Mouse (Mus musculus): ENCODE measurements around the gene Kdm6b. TPM values are rescaled to one million over a fixed set of nuclear protein-coding genes. Genes with fewer than 3 reads are reported as not detected.

Kdm6b gene
- polyA plus RNA-seq, 1 experiment from 2014 or later, result 7.4 TPM

DNA sequence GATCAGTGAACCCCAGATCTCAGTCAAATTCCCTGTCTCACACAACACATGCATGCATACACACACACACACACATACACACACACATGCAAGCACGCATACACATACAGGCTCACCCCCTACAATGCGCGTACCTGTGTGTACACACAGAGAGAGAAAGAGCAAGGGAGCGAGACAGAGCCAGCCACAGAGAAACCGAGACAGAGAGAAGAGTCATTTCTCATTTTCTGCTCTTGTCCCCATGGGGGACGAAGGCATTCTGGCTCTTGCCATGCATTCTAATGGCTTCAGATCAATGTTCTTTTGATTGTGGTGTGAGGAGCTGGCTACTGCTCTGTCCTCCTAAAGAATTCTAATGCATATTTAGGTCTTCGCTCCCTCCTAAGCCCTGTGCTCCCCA, 33.8 kb upstream of the Kdm6b start:
- H3K4me2 ChIP-seq (ENCODE audit: low read depth, low read length), result no peak overlapping the region
- ATAC-seq (no peak), DNase-seq (no peak)
- TF ChIP-seq CTCF (IDR thresholded peaks at IDR 0.05; ENCODE audit: low read depth), result no peak
- no peaks in the 10 kb centered on the region for H3K36me3 ChIP-seq (replicated peaks; ENCODE audit: insufficient read depth, low read length)
- no peak overlapping the region for H3K4me3 ChIP-seq (ENCODE audit: low read depth, low read length)
- no peak overlapping the region for H3K9ac ChIP-seq (replicated peaks)
- H3K27me3 ChIP-seq (ENCODE audit: insufficient read depth, low read length), result no peaks in the 10 kb centered on the region; the same call in 1 of the 2 replicates
- no peaks in the 10 kb centered on the region for H3K9me3 ChIP-seq (ENCODE audit: low read length)
- no peaks in the 10 kb centered on the region for H3K4me1 ChIP-seq (ENCODE audit: insufficient read depth)
- WGBS (ENCODE audit: insufficient replicate concordance), result 89% methylated on average over 7 of the region's 7 CpGs
- no peak overlapping the region for H3K27ac ChIP-seq (ENCODE audit: low read depth)

DNA sequence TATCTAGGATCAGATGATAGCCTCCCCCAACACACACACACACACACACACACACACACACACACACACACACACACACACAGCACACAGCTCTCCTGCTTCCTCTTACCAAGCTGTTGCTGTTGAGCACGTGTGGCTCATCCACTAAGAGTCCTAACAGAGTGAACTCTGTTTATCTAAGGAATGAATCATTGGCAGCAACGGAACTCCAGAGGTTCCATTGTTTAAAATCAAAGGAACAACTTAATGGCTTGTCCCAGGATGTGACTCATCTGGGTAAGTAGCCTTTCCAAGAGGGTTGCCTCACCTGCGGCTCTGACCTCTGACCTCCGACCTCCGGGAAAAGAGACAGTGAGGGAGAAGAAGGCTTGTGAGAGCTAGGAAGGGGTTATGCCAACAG, 29.9 kb upstream of the Kdm6b start:
- WGBS (ENCODE audit: insufficient replicate concordance), result 27% methylated on average over 5 of the region's 5 CpGs

DNA sequence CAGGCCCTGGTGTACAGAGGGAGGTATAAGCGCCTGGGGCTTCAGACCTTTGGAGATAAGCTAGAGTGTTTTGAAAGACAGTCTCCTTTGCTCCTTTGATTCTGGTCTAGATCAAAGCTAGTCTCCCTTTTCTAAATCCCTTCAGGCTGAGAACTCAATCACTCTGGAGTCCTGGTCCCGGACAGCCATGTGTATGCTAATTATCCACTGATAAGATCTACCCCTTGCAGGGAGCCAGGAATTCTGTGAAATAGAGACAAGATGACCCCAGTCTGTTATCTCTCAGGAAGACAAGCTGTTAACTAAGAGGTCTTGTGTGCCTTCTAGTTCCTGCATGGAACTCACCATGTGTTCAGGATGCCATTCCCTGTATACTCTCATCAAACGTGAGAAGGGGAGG, 23.8 kb upstream of the Kdm6b start:
- no peak for ATAC-seq
- no peak for DNase-seq

More for the DNA sequence above, 29.9 kb upstream of the Kdm6b start:
- ATAC-seq, result peak; percentile 43; the same call in 1 of the 2 replicates
- Histone ChIP-seq H3K9ac (replicated peaks) (no peak overlapping the region), H3K4me2 (ENCODE audit: low read depth, low read length) (no peak overlapping the region), H3K9me3 (ENCODE audit: low read length) (no peaks in the 10 kb centered on the region), H3K4me1 (ENCODE audit: insufficient read depth) (no peaks in the 10 kb centered on the region), H3K27me3 (ENCODE audit: insufficient read depth, low read length) (no peaks in the 10 kb centered on the region; the same call in 1 of the 2 replicates), H3K4me3 (ENCODE audit: low read depth, low read length) (no peak overlapping the region), H3K36me3 (replicated peaks; ENCODE audit: insufficient read depth, low read length) (no peaks in the 10 kb centered on the region), H3K27ac (ENCODE audit: low read depth) (no peak overlapping the region)
- no peak for DNase-seq
- no peak for TF ChIP-seq EP300 (IDR thresholded peaks at IDR 0.05; ENCODE audit: low read depth)
- no peak for TF ChIP-seq CTCF (IDR thresholded peaks at IDR 0.05; ENCODE audit: low read depth)

GRCm38 (mm10) chr11:69433189-69433588, 19.7 kb upstream of the Kdm6b start:
- Histone ChIP-seq H3K9ac (replicated peaks) (no peak overlapping the region), H3K4me1 (ENCODE audit: insufficient read depth) (no peaks in the 10 kb centered on the region), H3K27me3 (ENCODE audit: insufficient read depth, low read length) (no peaks in the 10 kb centered on the region), H3K4me3 (ENCODE audit: low read depth, low read length) (no peak overlapping the region), H3K4me2 (ENCODE audit: low read depth, low read length) (no peak overlapping the region), H3K27ac (ENCODE audit: low read depth) (no peak overlapping the region), H3K36me3 (replicated peaks; ENCODE audit: insufficient read depth, low read length) (no peaks in the 10 kb centered on the region), H3K9me3 (ENCODE audit: low read length) (no peaks in the 10 kb centered on the region)
- WGBS (ENCODE audit: insufficient replicate concordance), result 58% methylated on average over 6 of the region's 6 CpGs
- DNase-seq (no peak), ATAC-seq (no peak)
- TF ChIP-seq CTCF (IDR thresholded peaks at IDR 0.05; ENCODE audit: low read depth) (no peak), EP300 (IDR thresholded peaks at IDR 0.05; ENCODE audit: low read depth) (no peak)

More for the DNA sequence above, 23.8 kb upstream of the Kdm6b start:
- Histone ChIP-seq H3K27me3 (ENCODE audit: insufficient read depth, low read length) (no peaks in the 10 kb centered on the region), H3K27ac (ENCODE audit: low read depth) (no peak overlapping the region), H3K4me3 (ENCODE audit: low read depth, low read length) (no peak overlapping the region), H3K4me1 (ENCODE audit: insufficient read depth) (no peaks in the 10 kb centered on the region), H3K36me3 (replicated peaks; ENCODE audit: insufficient read depth, low read length) (no peaks in the 10 kb centered on the region), H3K9me3 (ENCODE audit: low read length) (no peaks in the 10 kb centered on the region), H3K4me2 (ENCODE audit: low read depth, low read length) (no peak overlapping the region), H3K9ac (replicated peaks) (no peak overlapping the region)
- TF ChIP-seq CTCF (IDR thresholded peaks at IDR 0.05; ENCODE audit: low read depth) (no peak), EP300 (IDR thresholded peaks at IDR 0.05; ENCODE audit: low read depth) (no peak)
- WGBS (ENCODE audit: insufficient replicate concordance), result 50% methylated on average over 3 of the region's 3 CpGs

GRCm38 (mm10) chr11:69432640-69432982, 19.1 kb upstream of the Kdm6b start:
- Histone ChIP-seq H3K9me3 (ENCODE audit: low read length) (no peaks in the 10 kb centered on the region), H3K27me3 (ENCODE audit: insufficient read depth, low read length) (no peaks in the 10 kb centered on the region), H3K4me1 (ENCODE audit: insufficient read depth) (no peaks in the 10 kb centered on the region), H3K9ac (replicated peaks) (no peak overlapping the region), H3K4me2 (ENCODE audit: low read depth, low read length) (no peak overlapping the region), H3K27ac (ENCODE audit: low read depth) (no peak overlapping the region), H3K36me3 (replicated peaks; ENCODE audit: insufficient read depth, low read length) (no peaks in the 10 kb centered on the region), H3K4me3 (ENCODE audit: low read depth, low read length) (no peak overlapping the region)
- TF ChIP-seq CTCF (IDR thresholded peaks at IDR 0.05; ENCODE audit: low read depth), result no peak
- no peak for TF ChIP-seq EP300 (IDR thresholded peaks at IDR 0.05; ENCODE audit: low read depth)
- ATAC-seq (no peak), DNase-seq (no peak)
- WGBS (ENCODE audit: insufficient replicate concordance), result 69% methylated on average over 11 of the region's 11 CpGs

GRCm38 (mm10) chr11:69431829-69432639, 18.6 kb upstream of the Kdm6b start:
- peak overlapping the region; percentile 38 for H3K4me2 ChIP-seq (ENCODE audit: low read depth, low read length)
- ATAC-seq, result peak; percentile 89
- H3K9me3 ChIP-seq (ENCODE audit: low read length), result no peaks in the 10 kb centered on the region
- WGBS (ENCODE audit: insufficient replicate concordance), result 26% methylated on average over 11 of the region's 11 CpGs
- TF ChIP-seq EP300 (IDR thresholded peaks at IDR 0.05; ENCODE audit: low read depth) (no peak), CTCF (IDR thresholded peaks at IDR 0.05; ENCODE audit: low read depth) (peak; percentile 84)
- H3K4me3 ChIP-seq (ENCODE audit: low read depth, low read length), result no peak overlapping the region
- H3K27me3 ChIP-seq (ENCODE audit: insufficient read depth, low read length), result no peaks in the 10 kb centered on the region
- no peak overlapping the region for H3K9ac ChIP-seq (replicated peaks)
- DNase-seq, result peak; percentile 71
- no peaks in the 10 kb centered on the region for H3K4me1 ChIP-seq (ENCODE audit: insufficient read depth)
- H3K36me3 ChIP-seq (replicated peaks; ENCODE audit: insufficient read depth, low read length), result no peaks in the 10 kb centered on the region
- no peak overlapping the region for H3K27ac ChIP-seq (ENCODE audit: low read depth)

All from liver, postnatal 0 days (tissue).